Mouse (Mus musculus) frontal cortex, postnatal 14 days (tissue): Measurements from ENCODE around the gene Ptprs.

Source experiments
- DNase-seq, 2 experiments: peaks; one replicate each; pipeline ENCODE4 v3.0.0; 2022; ENCODE audit warnings: low spot score in 2 of 2

Gene Ptprs

GRCm38 (mm10) chr17:56467456-56467884, 8.8 kb downstream of the Ptprs start:
- no peak for DNase-seq

- no peak for DNase-seq
Measured at GRCm38 (mm10) chr17:56466747-56467146, 9.5 kb downstream of the Ptprs start.

GRCm38 (mm10) chr17:56464817-56465216, 11.5 kb downstream of the Ptprs start:
- DNase-seq, result no peak

- DNase-seq, result no peak
Measured at GRCm38 (mm10) chr17:56464345-56464744, 11.9 kb downstream of the Ptprs start.

- no peak for DNase-seq
Measured at GRCm38 (mm10) chr17:56463500-56463899, 12.8 kb downstream of the Ptprs start.

- DNase-seq, result peak in 1 of 2 experiments; percentile 33
Measured at GRCm38 (mm10) chr17:56462835-56463455, 13.3 kb downstream of the Ptprs start.

GRCm38 (mm10) chr17:56461771-56462743, 14.2 kb downstream of the Ptprs start:
- DNase-seq, result peak; percentile 95 to 98

GRCm38 (mm10) chr17:56460876-56461275, 15.4 kb downstream of the Ptprs start:
- no peak for DNase-seq

GRCm38 (mm10) chr17:56457442-56457841, 18.8 kb downstream of the Ptprs start:
- DNase-seq, result no peak

GRCm38 (mm10) chr17:56456353-56456752, 19.9 kb downstream of the Ptprs start:
- DNase-seq, result no peak

- DNase-seq, result no peak
Measured at GRCm38 (mm10) chr17:56453689-56454088, 22.6 kb downstream of the Ptprs start.

- no peak for DNase-seq
Measured at GRCm38 (mm10) chr17:56453251-56453650, 23.0 kb downstream of the Ptprs start.

- DNase-seq, result no peak
Measured at GRCm38 (mm10) chr17:56447716-56448115, 28.6 kb downstream of the Ptprs start.

GRCm38 (mm10) chr17:56445397-56445796, 30.9 kb downstream of the Ptprs start:
- no peak for DNase-seq

GRCm38 (mm10) chr17:56444771-56445170, 31.5 kb downstream of the Ptprs start:
- DNase-seq, result no peak

- no peak for DNase-seq
Measured at GRCm38 (mm10) chr17:56443341-56443795, 32.9 kb downstream of the Ptprs start.

- DNase-seq, result no peak
Measured at GRCm38 (mm10) chr17:56442316-56442715, 34.0 kb downstream of the Ptprs start.

GRCm38 (mm10) chr17:56439731-56440460, 36.4 kb downstream of the Ptprs start:
- DNase-seq, result no peak

GRCm38 (mm10) chr17:56431582-56431981, 44.7 kb downstream of the Ptprs start:
- no peak for DNase-seq

- DNase-seq, result no peak
Measured at GRCm38 (mm10) chr17:56427857-56428256, 48.4 kb downstream of the Ptprs start.

- no peak for DNase-seq
Measured at GRCm38 (mm10) chr17:56425941-56426340, 50.3 kb downstream of the Ptprs start.

- peak in 1 of 2 experiments; percentile 68 for DNase-seq
Measured at GRCm38 (mm10) chr17:56425584-56425914, 50.7 kb downstream of the Ptprs start.
